Mouse (Mus musculus) neural tube, embryonic 15.5 days (tissue): ENCODE measurements around the gene Kcnip4. TPM values are rescaled to one million over a fixed set of nuclear protein-coding genes. Genes with fewer than 3 reads are reported as not detected.

Experiments used
- ATAC-seq: fragments of 200-750 bp; cut with Nextera tagmentation; 2 replicates; pipeline ENCODE4 v1.8.0; 2017; ENCODE audit warnings: mild to moderate bottlenecking, moderate TSS enrichment, moderate library complexity; ENCODE audit not compliant: low FRiP score
- H3K27ac ChIP-seq: fragments of 300-500 bp; sonication (generic); replicated peaks from 2 replicates; pipeline ENCODE4 v1.5.1; 2015; ENCODE audit warnings: mild to moderate bottlenecking, inconsistent platforms
- H3K27me3 ChIP-seq: fragments of 300-500 bp; sonication (generic); replicated peaks from 2 replicates; pipeline ENCODE4 v1.6.1; 2015; ENCODE audit warnings: inconsistent platforms
- H3K36me3 ChIP-seq: fragments of 300-500 bp; sonication (generic); 2 replicates; pipeline ENCODE4 v1.6.1; 2015; ENCODE audit warnings: inconsistent platforms
- H3K4me1 ChIP-seq: fragments of 300-500 bp; sonication (generic); 2 replicates; pipeline ENCODE4 v1.6.1; 2015; ENCODE audit warnings: inconsistent platforms
- H3K4me2 ChIP-seq: fragments of 300-500 bp; sonication (generic); 2 replicates; pipeline ENCODE4 v1.6.1; 2015; ENCODE audit warnings: inconsistent platforms, mild to moderate bottlenecking, moderate library complexity
- H3K4me3 ChIP-seq: fragments of 300-500 bp; sonication (generic); replicated peaks from 2 replicates; pipeline ENCODE4 v1.5.1; 2015; ENCODE audit warnings: mild to moderate bottlenecking, inconsistent platforms
- H3K9ac ChIP-seq: fragments of 300-500 bp; sonication (generic); replicated peaks from 2 replicates; pipeline ENCODE4 v1.6.1; 2015; ENCODE audit warnings: mild to moderate bottlenecking, inconsistent platforms
- H3K9me3 ChIP-seq: fragments of 300-500 bp; sonication (generic); replicated peaks from 2 replicates; pipeline ENCODE4 v1.6.1; 2016; ENCODE audit warnings: inconsistent platforms
- WGBS: fragments of 180-500 bp; shearing (Covaris S2); methylation state at CpG from one replicate; pipeline ENCODE4 v1.1.7; 2015; ENCODE audit warnings: mixed read lengths; 5-methylcytosine and 5-hydroxymethylcytosine counted together
- polyA plus RNA-seq: library from polyadenylated mRNA; unstranded; fragments of >200 nt; fragmentation: Nextera tagmentation; extraction: Ambion mirVana; gene quantifications from 2 replicates; pipeline ENCODE4 v1.2.1, GENCODE M21; 2015

Kcnip4 gene
- polyA plus RNA-seq, 1 experiment from 2014 or later: 17.0 TPM

DNA sequence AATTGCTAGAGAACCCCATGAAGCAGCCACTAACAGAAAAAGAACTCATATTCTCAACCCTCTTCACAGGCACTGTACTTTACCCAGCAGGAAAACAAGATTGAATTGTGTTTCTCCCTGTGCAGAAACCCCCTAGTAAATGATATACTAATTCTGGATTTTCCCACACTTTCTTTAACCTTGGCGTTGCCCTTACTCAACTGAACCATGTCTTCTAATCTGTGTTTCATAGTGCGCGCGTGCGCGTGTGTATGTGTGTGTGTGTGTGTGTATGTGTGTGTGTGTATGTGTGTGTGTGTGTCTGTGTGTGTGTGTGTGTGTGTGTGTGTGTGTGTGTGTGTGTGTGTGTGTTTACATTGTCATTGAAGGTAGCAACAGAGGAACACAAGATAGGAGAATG is 283.0 kb downstream of the Kcnip4 start:
- H3K4me2 ChIP-seq: no peak overlapping the region
- no peak overlapping the region for H3K27ac ChIP-seq
- WGBS: 95% methylated on average over 6 of the region's 6 CpGs
- no peaks in the 10 kb centered on the region for H3K9me3 ChIP-seq
- H3K4me3 ChIP-seq: no peak overlapping the region
- no peak overlapping the region for H3K9ac ChIP-seq
- no peak for ATAC-seq
- no peaks in the 10 kb centered on the region for H3K4me1 ChIP-seq
- no peaks in the 10 kb centered on the region for H3K36me3 ChIP-seq
- H3K27me3 ChIP-seq: no peaks in the 10 kb centered on the region

DNA sequence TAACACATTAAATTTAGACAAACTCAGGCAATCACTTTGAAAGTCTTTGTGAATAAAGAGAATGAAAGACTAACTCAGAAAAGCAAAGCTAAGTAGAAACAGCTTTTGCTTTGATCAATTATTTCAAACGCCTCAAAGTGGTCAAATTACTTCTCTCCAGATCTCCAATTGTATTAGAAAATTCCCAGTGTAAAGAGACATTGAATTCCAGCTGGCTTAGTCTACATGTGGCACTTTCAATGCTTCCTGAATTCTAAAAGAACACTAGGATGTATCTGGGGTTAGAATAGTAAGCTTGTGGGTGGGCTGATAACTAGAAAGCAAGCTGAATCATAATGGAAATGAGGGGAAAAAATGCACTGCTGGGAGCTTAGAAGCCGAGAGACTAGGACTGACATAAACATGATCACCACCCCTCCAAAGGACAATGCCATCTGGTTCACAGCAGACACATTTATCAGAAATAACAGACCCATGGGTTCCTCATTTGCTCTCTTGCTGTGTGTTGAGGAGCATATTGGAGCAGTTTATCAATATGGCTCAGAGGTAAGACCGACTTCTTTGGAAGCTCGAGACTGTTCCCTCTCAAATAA is 323.4 kb downstream of the Kcnip4 start:
- 57% methylated on average over 4 of the region's 4 CpGs for WGBS
- no peaks in the 10 kb centered on the region for H3K36me3 ChIP-seq
- H3K4me1 ChIP-seq: no peaks in the 10 kb centered on the region
- H3K4me3 ChIP-seq: no peak overlapping the region
- H3K27me3 ChIP-seq: no peaks in the 10 kb centered on the region
- no peak overlapping the region for H3K27ac ChIP-seq
- H3K9me3 ChIP-seq: no peaks in the 10 kb centered on the region
- ATAC-seq: no peak
- no peak overlapping the region for H3K9ac ChIP-seq
- H3K4me2 ChIP-seq: no peak overlapping the region

DNA sequence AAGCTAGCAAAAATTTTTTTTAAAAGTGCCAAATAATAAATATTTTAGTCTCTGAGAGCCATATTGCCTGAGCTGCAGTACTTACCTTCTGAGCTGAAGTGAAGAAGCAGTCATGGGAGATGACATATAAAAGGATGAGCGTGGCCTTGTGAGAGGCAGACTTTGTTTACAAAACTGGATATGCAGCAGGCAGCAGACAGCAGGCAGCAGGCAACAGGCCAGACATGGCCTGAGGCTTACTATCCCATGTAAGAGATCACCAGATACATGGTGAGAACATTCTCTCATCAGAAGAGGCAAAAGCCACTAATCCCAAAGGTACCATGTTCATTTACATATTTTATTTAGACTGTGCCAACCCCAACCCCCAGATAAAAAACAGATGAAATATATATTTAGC is 336.5 kb downstream of the Kcnip4 start:
- H3K9me3 ChIP-seq: no peaks in the 10 kb centered on the region
- WGBS: 71% methylated on average over 1 of the region's 1 CpGs
- H3K36me3 ChIP-seq: no peaks in the 10 kb centered on the region
- ATAC-seq: no peak
- H3K4me1 ChIP-seq: no peaks in the 10 kb centered on the region
- no peak overlapping the region for H3K4me2 ChIP-seq
- no peaks in the 10 kb centered on the region for H3K27me3 ChIP-seq
- H3K27ac ChIP-seq: no peak overlapping the region
- no peak overlapping the region for H3K9ac ChIP-seq
- no peak overlapping the region for H3K4me3 ChIP-seq

DNA sequence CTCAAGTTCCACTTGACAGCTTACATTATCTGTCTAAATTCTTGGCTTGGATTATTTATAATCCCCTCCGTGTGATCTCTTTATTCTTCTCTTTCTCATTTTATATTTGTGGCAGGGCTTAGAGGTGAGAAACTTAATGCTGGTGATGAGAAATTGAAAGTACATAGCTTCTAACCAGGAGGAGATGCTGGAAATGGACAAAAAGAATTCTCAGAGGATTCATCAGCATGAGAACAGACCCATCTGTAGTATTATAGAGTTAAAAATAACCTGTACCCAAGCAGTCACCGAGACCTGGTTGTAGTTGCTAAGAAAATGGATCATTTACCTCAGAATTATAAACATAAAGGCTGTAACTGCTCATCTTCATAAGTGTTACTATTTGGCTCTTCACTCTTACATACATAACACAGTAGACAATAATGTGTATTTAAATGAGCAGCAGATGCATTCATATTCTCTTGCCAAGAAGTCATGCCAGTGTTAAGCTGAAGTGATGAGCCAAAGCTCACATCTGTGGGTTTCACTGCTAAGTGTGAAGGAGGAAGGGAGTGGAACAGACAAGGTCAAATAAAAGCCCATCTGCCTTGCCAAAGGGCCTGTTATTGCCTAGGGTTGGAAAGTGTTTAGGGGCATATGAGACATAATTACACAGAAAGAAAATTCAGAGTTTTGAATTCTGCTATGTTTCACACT is 374.4 kb downstream of the Kcnip4 start:
- ATAC-seq: no peak

DNA sequence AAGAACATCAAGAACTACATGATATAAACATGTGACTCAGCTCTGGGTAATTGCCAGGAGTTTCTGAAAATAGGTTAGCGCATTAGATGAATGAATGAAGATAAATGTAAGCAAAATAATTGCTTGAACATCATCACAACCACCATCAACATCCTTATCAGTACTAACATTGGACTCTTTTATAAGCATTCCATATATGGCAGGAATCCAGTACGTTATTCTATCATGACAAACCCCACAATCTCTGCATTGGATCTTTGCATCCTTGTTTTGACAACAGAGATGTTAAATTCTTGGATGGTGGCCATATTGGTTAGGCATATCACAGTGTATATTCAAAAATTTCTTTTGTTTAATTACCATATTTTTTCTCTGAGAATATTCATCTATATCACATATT is 375.0 kb downstream of the Kcnip4 start:
- Histone ChIP-seq H3K9ac (no peak overlapping the region), H3K9me3 (no peaks in the 10 kb centered on the region), H3K4me1 (no peaks in the 10 kb centered on the region), H3K27me3 (no peaks in the 10 kb centered on the region), H3K4me2 (no peak overlapping the region), H3K36me3 (no peaks in the 10 kb centered on the region), H3K4me3 (no peak overlapping the region), H3K27ac (no peak overlapping the region)
- 93% methylated on average over 2 of the region's 2 CpGs for WGBS
- ATAC-seq: no peak

More for the DNA sequence above, 374.4 kb downstream of the Kcnip4 start:
- Histone ChIP-seq H3K27me3 (no peaks in the 10 kb centered on the region), H3K4me1 (no peaks in the 10 kb centered on the region), H3K4me3 (no peak overlapping the region), H3K27ac (no peak overlapping the region), H3K9me3 (no peaks in the 10 kb centered on the region), H3K9ac (no peak overlapping the region), H3K36me3 (no peaks in the 10 kb centered on the region), H3K4me2 (no peak overlapping the region)
- 74% methylated on average over 2 of the region's 2 CpGs for WGBS

DNA sequence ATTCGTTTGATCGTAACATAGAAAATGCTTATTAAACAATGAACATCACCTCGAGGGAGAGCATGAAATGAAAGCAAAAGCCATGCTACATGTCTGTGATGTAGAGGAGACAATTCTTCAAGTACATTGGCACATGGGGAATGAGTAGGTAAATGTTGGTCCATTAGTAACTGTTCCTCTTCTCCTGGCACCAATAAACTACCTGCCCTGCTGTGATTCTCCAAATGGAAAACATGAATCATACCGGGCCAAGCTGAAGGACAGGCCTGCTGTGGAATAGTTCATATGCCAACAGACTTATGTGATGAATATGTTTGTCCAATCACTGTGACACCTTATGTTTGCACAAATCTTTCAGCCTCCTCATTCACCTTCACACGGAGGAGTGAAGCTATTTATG is 429.3 kb downstream of the Kcnip4 start:
- H3K36me3 ChIP-seq: no peaks in the 10 kb centered on the region
- WGBS: 66% methylated on average over 5 of the region's 5 CpGs
- H3K4me1 ChIP-seq: no peaks in the 10 kb centered on the region
- ATAC-seq: no peak
- H3K9ac ChIP-seq: no peak overlapping the region
- no peak overlapping the region for H3K4me2 ChIP-seq
- H3K4me3 ChIP-seq: no peak overlapping the region
- no peak overlapping the region for H3K27ac ChIP-seq
- no peaks in the 10 kb centered on the region for H3K9me3 ChIP-seq
- H3K27me3 ChIP-seq: no peaks in the 10 kb centered on the region

DNA sequence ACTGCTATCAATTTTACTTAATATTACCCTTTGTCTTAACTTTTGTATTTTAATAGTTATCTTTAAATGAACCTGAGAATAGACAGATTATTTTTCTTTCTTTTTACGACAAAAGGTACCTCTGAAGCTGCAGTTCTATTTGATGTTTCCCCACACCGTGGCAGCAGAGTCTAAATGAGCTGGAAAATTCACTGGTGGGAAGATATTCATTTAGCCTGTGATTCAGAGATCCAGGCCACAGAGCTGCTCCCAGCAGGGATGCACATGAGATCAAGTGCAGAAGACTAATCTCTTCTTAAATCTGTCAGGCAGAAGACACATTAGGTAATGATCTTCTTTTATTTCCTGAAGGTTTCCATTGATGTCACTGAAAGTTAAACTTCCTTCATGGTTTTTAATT is 429.8 kb downstream of the Kcnip4 start:
- WGBS: 47% methylated on average over 2 of the region's 2 CpGs
- ATAC-seq: 0 out of 2 replicates have a peak, but pooled peaks have one; percentile 60

DNA sequence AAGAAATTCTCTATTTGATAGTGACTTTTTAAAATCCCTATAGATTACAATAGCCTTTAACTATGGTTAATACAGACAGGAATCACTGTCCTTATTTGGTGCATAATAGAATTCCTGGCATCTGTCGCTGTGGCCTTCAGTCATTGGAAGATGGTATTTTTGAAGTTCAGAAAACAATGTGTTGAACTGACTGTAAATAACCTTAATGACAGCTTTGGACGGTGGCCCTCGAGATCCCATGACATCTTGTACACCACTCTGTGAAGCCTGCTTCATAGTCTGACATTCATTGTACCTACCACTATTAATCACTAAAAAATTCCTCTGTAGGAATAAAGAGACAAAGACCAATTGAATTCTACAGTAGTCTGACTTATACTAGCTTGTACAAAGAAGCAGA is 430.4 kb downstream of the Kcnip4 start:
- H3K27ac ChIP-seq: no peak overlapping the region
- 34% methylated on average over 3 of the region's 3 CpGs for WGBS

More for the DNA sequence above, 429.8 kb downstream of the Kcnip4 start:
- no peak overlapping the region for H3K9ac ChIP-seq
- H3K4me3 ChIP-seq: no peak overlapping the region
- no peak overlapping the region for H3K4me2 ChIP-seq
- no peak overlapping the region for H3K27ac ChIP-seq
- H3K36me3 ChIP-seq: no peaks in the 10 kb centered on the region
- no peaks in the 10 kb centered on the region for H3K9me3 ChIP-seq
- no peaks in the 10 kb centered on the region for H3K4me1 ChIP-seq
- H3K27me3 ChIP-seq: no peaks in the 10 kb centered on the region

DNA sequence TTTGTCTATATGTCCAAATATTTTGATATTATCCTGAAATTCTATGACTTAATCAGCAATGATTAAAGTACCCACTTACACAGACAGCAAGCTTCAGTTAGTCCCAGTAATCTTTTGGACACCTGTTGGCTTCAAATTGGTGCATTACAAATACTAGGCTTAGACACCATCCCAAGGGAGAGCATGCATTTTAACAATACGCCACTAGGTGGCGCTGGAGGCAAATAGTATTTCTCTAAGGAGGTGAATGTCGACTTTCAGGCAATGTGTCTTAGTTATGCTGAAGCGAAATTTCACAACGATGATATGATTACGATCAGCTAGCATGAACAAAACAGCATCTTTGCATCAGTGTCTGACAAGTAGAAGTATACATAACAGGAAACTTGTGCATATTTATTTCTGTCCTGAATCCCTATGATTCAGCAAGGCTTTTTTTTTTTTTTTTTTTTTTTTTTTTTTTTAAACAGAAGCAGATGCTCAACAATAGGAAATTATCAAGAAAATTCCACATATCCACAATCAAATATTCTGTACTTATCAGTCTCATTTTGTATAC is 434.5 kb downstream of the Kcnip4 start:
- Histone ChIP-seq H3K9me3 (no peaks in the 10 kb centered on the region), H3K4me2 (peak overlapping the region; percentile 36), H3K27ac (no peak overlapping the region), H3K4me1 (no peaks in the 10 kb centered on the region), H3K4me3 (no peak overlapping the region), H3K27me3 (no peaks in the 10 kb centered on the region), H3K36me3 (no peaks in the 10 kb centered on the region), H3K9ac (no peak overlapping the region)
- ATAC-seq: peak; percentile 83
- WGBS: 12% methylated on average over 6 of the region's 6 CpGs

More for the DNA sequence above, 430.4 kb downstream of the Kcnip4 start:
- Histone ChIP-seq H3K4me1 (no peaks in the 10 kb centered on the region), H3K4me3 (no peak overlapping the region), H3K36me3 (no peaks in the 10 kb centered on the region), H3K27me3 (no peaks in the 10 kb centered on the region), H3K4me2 (no peak overlapping the region), H3K9me3 (no peaks in the 10 kb centered on the region), H3K9ac (no peak overlapping the region)
- no peak for ATAC-seq

DNA sequence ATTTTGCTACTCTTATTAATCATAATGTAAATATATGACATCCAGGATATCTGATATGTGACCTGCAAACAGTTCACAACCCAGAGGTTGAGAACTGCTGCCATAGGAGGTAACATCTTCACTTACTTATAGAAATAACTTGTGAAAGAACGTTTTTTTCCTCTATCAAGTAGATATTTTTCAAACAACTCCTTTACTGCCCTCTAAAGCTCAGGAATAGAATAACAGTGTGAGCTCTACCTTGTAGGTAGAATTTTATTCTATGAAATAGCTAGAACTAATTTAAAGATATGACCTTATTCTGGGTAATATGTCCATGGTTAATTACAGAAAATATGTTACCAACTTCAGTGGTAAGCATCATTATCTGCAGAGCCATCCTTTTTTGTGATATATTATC is 459.1 kb downstream of the Kcnip4 start:
- WGBS: 34% methylated on average over 1 of the region's 1 CpGs
- no peaks in the 10 kb centered on the region for H3K27me3 ChIP-seq
- H3K4me1 ChIP-seq: no peaks in the 10 kb centered on the region
- no peak overlapping the region for H3K9ac ChIP-seq
- no peak for ATAC-seq
- H3K4me3 ChIP-seq: no peak overlapping the region
- no peak overlapping the region for H3K4me2 ChIP-seq
- no peaks in the 10 kb centered on the region for H3K36me3 ChIP-seq
- no peak overlapping the region for H3K27ac ChIP-seq
- no peaks in the 10 kb centered on the region for H3K9me3 ChIP-seq

DNA sequence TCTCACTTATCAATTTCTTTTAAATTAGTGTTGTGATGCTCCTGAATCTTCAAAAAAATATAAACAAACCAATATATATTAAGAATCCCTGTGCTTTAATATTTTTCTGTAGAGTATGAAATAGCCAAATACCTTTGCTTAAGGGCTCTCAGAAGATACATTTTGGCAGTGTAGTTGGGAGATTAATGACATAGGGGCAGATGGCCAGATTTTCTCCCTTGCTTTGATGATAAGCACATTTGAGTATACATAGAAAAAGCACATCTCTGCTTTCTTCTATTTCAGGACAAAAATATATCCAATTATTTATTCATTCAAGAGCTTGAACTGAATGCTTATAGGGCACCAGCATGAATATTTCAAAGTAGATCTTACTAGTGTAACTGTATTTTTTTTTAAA is 465.8 kb downstream of the Kcnip4 start:
- no peak for ATAC-seq
- Histone ChIP-seq H3K36me3 (no peaks in the 10 kb centered on the region), H3K4me3 (no peak overlapping the region), H3K9ac (no peak overlapping the region), H3K4me2 (no peak overlapping the region), H3K9me3 (no peaks in the 10 kb centered on the region), H3K27ac (no peak overlapping the region), H3K4me1 (no peaks in the 10 kb centered on the region), H3K27me3 (no peaks in the 10 kb centered on the region)

DNA sequence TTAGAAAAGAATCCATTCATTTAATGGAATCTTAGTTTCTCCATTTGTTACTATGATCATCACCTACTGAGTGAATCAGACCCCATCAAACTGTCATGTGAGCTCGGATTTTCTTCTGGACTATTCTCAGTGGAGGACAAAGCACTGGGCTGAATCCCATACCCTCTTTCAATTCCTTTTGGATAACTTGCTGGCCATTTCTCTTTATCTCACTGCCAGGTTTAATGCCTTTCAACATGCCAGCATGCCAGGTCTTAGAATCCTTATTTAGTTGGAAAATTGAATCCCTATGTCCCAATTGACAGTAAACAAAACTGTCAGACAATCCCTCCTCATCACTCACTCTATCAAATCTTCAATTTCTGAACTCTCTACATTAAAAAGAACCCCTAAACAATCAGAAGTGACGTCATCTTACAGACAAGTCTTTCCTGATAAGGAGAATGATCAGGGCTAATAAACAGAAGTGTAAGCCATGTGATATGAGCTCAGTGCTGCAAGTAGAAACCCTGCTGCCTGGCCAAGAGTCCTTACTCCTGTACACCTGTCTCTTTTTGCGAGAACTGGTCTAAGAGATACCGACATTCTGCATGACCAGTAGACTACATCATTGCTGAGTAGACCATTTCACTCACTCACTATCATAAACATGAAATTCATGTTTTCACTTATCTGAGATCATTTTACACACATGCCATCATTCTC is 466.9 kb downstream of the Kcnip4 start:
- Histone ChIP-seq H3K27me3 (no peaks in the 10 kb centered on the region), H3K4me3 (no peak overlapping the region), H3K9me3 (no peaks in the 10 kb centered on the region), H3K36me3 (no peaks in the 10 kb centered on the region), H3K4me1 (no peaks in the 10 kb centered on the region), H3K4me2 (no peak overlapping the region), H3K9ac (no peak overlapping the region), H3K27ac (no peak overlapping the region)
- whole genome bisulfite sequencing: 88% methylated on average over 4 of the region's 4 CpGs
- no peak for ATAC-seq
